Mouse (Mus musculus) neutrophil, adult 5-6 weeks (primary cell): ENCODE data around the gene Ip6k2. TPM values are rescaled to one million over a fixed set of nuclear protein-coding genes. Genes with fewer than 3 reads are reported as not detected.
A peak's percentile ranks its signal among the peaks of the same experiment; 100 is the strongest.

ENCODE experiments used
- ATAC-seq: fragments of 151-379, 151-347 bp; 2 replicates; pipeline ENCODE4 v1.8.0; 2017; ENCODE audit warnings: mild to moderate bottlenecking, moderate TSS enrichment; ENCODE audit not compliant: insufficient number of reproducible peaks, poor library complexity, low FRiP score, severe bottlenecking; ENCODE audit errors: extremely low read depth
- total RNA-seq: library from RNA; stranded (forward); fragments of 200-1000 nt; gene quantifications from 2 replicates; pipeline ENCODE4 v1.2.3, GENCODE M21; 2017

Ip6k2 gene
- total RNA-seq, 1 experiment from 2014 or later = 87.9 TPM

DNA sequence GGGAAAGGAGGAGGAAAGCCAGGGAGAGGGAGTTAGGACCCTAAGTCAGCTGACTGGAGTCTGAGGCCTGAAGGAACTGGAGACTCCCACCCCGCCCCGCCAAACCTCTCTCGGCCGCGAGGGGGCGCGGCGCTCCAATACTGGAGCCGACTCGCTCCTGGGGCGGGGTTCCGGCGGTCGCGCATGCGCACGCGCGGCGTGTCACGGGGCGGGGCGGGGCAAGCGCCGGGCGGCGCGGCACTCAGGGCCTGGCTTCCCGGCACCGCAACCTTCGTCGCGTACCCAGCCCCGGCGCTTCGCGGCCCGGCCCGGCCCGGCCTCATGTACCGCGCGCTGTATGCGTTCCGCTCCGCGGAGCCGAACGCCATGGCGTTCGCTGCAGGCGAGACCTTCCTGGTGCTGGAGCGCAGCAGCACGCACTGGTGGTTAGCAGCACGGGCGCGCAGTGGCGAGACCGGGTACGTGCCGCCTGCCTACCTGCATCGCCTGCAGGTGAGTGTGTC lies 24.6 kb downstream of the Ip6k2 start, which contains the start of gene Nckipsd:
TSS of gene Nckipsd (plus strand) at position 206 of the 503 bp plus-strand sequence.
- peak; percentile 61 for ATAC-seq

DNA sequence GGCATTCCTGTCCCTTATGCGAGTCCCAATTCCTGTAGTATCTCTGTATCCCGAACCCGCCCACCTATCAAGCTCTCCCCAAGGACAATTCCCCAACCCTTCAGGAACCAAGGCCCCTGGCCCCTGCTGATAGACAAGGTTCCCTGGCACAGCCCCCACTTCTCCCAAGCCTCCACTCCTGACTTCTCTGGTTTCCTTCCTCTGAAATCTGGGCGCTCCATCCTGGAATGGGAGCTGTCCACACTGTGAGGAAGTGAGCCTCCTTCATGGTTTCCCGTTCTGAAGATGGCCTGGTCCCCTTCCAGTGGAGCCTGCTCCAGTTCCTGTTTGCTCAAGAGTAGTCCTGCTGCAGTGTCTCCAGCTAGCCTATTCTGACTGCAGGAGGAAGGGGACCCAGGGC lies 25.6 kb downstream of the Ip6k2 start:
- ATAC-seq = no peak

DNA sequence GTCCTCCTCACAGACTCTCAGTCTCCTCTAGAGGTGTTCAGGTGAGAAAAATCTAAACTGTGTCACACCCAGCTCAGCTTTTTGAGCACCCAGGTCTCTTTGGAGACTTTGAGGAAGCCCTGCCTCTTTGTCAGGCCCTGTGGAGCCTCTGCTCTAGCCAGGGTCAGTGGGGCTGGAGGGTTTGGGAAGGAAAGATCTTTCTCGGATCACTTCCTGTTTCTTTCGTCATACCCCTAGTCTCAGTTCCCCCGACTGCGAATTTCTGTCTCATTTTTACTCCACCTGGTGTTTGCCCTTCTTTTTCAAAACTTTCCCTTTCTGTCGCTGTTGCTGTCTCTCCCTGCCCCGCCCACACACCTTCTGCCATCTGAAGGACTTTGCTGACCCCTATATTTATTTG lies 26.1 kb downstream of the Ip6k2 start:
- ATAC-seq = no peak

DNA sequence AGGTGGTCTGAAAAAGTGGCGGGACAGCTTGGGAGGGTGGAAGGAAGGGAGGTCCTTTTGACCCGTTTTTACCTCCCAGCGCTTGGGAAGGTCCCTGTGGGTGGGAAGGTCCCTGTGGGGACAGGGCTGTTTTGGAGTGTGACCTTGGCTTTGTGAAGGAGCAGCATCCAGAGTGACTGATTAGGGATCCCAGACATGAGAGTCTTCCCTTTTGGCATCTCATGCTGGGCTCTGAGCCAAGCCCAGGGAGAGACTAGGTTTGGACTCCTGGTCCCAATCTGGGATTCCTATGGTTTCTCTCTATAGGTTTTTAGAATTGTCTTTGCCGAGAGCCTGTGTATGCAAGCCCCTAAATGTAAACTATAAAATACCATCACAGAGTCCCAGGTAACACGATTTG lies 26.9 kb downstream of the Ip6k2 start:
- no peak for ATAC-seq

DNA sequence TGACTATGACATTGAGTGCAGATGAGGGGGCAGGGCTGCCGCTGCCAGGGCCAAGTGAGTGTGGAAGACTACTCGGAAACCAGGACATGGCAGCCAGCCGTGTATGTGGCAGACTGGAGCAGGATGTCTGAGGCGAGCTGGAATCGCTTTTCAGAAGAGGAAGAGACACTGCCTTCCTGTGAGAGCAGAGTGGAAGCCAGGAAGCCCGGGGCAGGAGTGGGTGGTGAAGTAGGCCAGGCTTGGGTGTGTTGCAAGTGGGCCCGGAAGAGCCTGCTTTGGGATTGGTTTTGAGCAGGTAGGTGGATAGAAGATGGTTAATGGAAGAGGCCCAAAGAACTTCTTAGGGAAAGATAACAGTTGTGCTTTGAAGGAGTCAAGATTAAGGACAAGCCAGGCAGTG lies 32.0 kb downstream of the Ip6k2 start:
- ATAC-seq = no peak

DNA sequence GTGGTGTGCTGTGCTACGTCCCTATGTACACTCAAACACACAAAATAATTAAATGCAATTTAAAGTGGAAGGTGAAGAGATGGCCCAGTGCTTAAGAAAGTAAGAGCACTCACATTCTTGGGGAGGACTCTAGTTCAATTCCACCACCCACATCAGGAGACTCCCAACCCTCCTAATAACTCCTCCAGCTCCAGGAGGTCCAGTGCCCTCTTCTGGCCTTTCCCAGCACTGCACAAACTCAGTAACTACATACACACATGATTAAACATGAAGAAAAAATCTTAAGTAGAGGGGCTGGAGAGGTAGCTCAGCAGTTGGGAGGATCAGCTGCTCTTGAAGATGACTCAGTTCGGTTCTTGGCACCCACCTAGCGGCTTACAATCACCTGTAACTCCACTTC lies 35.9 kb downstream of the Ip6k2 start:
- ATAC-seq = no peak

DNA sequence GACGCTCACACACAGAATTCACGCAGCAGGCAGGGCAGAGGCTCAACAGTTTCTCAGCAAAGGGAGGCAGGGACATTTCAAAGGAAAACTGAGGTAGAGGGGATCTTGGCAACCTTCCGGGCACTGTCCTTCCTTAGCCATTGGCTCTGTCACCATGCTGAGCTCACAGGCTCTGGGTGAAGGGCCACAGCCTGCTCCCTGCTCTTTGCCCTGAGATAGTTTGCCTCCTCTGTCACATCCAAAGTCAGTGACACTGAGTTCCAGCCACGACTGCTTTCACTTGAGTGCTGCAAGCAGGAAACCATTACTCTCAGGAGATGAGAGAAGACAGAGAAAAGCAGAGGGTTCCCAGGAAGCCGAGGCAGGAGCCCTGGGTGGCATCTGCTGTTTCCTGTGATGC lies 36.5 kb downstream of the Ip6k2 start:
- no peak for ATAC-seq

DNA sequence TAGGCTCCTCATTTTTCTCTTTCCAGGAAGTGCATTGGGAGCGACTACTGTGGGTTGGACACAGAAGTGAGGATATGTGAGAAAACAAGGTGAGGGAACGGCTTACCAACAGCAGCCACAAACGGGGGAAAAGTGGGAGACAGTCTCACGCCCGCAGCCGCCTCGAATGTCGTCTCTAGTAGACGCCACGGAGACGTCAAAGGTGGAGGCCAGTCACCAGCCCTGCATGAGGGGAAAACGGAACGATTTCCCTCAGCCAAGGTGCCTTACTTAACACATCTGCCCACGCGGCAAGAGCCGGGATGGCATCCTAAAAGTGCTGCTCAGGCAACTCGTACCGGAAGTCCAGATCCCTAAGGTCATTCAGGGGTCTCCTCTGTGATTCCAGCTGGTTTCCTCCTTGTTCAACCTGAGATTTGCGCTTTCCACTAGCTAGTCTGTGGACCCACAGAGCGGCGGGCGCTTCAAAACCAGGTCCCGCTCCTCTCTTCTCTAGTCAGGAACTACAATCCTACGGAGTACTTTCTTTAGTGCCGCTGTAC lies 40.6 kb downstream of the Ip6k2 start:
- no peak for ATAC-seq

DNA sequence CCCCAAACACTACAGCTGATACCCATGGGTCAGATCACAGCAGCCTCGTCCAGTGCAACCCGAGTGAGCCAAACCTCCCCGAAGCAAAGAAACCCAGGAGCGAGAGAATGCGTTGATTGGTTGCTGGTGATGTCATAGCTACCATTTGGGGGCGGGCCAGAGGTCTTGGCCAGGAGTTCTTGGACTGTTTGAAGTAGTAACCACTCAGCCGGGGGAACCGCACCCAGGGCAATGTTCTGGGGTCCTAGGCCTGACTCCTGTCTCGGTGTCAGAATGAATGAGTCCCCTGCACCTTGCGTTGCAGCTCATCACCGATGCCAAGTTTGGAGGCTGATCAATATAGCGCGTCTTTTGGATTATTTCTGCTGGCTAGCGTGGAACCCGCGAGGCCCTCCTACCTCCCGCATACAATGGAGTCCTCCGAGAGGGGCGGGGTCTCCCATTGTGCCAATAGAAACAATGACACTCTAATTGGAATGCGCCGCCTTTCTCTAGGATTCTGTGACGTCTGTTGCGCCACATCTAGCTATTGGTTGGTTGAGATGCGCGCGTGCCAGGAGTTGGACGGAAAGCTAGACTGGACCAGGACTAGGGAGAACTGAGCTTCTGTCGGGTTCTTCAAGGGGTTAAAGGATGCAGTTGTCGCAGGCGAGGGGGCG lies 41.3 kb downstream of the Ip6k2 start:
- ATAC-seq = no peak

DNA sequence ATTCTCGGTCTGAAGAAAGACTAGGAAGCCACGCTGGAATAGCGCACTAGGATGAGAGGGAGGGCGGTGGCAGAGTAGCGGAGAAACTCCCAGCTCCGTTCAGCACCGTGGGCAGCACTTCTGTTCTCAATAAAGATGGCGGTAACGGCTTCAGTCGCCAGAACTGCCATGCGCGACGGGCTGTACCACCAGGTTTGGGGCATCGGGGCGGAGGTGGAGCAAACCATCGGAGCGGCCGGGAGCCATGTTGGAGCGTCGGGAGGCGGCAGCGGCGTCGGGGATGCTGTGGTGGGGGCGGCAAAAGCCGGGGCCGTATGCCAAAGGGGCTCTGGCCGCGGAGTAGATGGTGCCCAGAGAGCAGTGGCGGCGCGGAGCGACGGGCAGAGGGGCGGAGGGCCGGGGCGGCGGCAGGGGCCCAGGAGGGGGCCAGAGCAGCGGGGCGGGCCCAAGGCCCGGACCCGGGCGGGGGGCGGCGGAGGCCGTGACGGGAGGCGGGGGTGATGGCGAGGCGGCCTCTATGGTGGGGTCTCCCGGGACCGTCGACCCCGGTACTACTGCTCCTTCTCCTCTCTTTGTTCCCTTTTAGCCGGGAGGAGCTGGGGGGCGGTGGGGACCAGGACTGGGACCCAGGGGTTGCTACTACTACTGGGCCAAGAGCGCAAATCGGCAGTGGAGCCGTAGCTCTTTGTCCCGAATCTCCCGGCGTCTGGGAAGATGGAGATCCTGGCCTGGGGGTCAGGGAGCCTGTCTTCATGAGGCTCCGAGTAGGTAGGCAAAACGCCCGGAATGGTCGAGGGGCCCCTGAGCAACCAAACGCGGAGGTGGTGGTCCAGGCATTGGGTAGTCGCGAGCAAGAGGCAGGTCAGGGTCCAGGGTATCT lies 42.5 kb downstream of the Ip6k2 start, which contains the start of gene Celsr3:
TSS of gene Celsr3 (plus strand) at position 501 of the 880 bp plus-strand sequence.
- ATAC-seq = no peak

DNA sequence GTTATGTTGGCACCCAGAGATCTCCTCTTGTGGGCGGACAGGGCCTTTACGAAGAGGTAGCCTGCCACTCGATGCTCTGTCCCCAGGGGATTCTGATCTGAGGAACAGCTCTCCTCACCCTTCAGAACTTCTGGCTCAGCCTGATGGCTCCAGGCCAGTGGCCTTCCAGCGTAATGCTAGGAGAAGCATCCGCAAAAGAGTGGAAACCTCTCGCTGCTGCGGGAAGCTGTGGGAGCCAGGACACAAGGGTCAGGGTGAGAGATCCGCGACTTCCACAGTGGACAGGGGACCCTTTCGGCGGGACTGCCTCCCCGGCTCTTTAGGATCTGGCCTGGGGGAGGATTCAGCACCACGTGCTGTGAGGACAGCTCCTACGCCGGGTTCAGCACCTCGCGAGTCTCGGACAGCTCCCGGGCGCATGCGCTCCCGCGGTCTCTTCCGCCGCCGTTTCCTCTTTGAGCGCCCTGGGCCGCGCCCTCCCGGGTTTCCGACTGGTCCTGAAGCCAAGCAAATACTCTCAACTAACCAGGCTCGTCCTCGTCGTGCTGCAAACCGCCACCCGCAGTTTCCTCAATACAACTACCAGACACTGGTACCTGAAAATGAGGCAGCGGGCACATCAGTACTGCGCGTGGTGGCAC lies 43.2 kb downstream of the Ip6k2 start:
- peak; percentile 62 for ATAC-seq

DNA sequence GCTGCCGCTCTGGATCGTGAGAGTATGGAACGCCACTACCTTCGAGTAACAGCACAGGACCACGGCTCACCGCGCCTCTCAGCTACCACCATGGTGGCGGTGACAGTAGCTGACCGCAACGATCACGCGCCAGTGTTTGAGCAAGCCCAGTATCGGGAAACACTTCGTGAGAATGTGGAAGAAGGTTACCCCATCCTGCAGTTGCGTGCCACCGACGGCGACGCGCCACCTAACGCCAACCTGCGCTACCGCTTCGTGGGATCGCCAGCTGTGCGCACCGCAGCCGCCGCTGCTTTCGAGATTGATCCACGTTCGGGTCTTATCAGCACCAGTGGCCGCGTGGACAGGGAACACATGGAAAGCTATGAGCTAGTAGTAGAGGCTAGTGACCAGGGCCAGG lies 43.9 kb downstream of the Ip6k2 start:
- ATAC-seq = no peak

DNA sequence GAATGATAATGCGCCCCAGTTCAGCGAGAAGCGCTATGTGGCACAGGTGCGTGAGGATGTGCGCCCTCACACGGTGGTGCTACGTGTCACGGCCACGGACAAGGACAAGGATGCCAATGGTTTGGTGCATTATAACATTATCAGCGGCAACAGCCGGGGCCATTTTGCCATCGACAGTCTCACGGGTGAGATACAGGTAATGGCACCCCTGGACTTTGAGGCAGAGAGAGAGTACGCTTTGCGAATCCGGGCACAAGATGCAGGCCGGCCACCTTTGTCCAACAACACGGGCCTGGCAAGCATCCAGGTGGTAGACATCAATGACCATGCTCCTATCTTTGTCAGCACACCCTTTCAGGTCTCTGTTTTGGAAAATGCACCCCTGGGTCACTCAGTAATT lies 44.3 kb downstream of the Ip6k2 start:
- ATAC-seq = no peak

DNA sequence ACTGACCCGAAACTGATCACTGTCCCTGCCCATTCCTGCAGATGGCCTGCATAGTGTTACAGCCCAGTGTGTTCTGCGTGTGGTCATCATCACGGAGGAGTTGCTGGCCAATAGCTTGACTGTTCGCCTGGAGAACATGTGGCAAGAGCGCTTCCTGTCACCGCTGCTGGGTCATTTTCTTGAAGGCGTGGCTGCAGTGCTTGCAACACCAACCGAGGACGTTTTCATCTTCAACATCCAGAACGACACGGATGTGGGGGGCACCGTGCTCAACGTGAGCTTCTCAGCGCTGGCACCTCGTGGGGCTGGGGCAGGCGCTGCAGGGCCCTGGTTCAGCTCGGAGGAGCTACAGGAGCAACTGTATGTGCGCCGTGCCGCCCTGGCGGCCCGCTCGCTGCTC lies 48.0 kb downstream of the Ip6k2 start:
- ATAC-seq = peak; percentile 60

DNA sequence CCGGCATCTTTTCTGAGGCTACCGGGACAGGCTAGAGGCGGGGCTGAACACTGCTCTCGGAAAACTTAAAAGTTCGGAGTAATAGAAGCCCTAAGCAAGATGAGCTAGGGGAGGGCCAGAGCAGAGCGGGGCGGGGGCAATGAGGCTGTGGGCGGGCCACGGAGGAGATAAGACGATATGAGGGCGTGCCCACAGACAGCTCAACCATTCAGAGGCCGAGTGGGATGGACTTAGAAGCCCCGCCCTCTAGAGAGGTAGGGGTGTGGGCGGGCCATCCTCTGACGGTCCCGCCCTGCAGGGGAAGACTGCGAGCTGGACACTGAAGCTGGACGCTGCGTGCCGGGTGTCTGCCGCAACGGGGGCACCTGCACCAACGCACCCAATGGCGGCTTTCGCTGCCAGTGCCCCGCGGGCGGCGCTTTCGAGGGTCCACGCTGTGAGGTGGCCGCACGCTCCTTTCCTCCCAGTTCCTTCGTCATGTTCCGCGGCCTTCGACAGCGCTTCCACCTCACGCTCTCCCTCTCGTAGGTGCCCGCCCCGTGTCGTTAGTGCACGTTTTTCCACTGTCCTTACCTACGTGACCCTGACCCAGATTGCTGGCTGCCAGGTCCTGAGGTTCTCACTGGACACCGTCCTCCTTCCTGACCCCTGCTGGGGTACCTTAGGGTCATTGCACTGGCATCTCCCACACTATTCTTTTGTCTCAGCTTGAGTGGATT lies 49.0 kb downstream of the Ip6k2 start:
- ATAC-seq = peak; percentile 90

DNA sequence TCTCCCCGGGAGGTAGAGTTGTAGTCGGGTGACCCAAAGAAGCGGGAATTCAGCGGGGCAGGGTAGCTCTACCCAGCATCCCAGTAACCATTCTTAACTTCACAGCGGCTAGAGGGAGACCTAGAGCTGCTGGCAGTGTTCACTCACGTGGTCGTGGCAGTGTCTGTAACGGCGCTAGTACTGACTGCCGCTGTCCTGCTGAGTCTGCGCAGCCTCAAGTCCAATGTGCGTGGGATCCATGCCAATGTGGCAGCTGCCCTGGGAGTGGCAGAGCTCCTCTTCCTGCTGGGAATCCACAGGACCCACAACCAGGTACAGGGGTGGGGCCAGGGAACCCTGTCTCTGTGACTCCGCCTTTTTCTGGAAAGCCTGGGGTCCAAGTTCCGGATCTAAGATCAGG lies 59.4 kb downstream of the Ip6k2 start:
- ATAC-seq = no peak

DNA sequence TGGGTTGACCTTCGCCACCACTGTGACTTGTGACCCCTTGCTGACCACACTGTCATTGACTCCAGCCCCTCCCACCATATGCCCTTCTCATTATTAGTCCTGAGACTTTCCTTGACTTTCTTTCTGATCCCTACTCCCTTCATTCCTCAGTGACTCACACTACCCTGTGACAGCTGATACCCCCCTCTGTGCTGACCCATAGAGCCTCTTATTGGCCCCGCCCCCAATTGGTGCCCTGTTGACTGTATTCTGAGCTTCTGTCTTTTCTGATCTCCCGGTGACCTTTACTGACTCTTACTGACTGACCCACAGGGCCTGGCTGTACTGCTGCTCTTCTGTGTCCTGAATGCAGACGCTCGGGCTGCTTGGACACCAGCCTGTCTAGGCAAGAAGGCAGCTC lies 61.8 kb downstream of the Ip6k2 start:
- no peak for ATAC-seq

DNA sequence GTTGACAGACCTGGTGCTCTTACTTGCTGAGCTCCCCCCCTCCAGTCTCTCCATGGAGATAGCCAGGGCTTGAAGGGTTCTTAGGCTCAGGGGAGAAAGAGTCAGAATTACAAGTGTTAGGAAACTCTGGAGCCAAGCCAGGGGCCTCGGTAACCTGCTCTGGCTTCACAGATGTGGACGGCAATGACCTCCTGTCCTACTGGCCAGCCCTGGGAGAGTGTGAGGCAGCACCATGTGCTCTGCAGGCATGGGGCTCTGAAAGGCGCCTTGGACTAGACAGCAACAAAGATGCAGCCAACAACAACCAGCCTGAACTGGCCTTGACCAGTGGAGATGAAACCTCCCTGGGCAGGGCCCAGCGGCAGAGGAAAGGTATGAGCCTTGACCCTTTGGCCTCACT lies 63.8 kb downstream of the Ip6k2 start:
- ATAC-seq = no peak

DNA sequence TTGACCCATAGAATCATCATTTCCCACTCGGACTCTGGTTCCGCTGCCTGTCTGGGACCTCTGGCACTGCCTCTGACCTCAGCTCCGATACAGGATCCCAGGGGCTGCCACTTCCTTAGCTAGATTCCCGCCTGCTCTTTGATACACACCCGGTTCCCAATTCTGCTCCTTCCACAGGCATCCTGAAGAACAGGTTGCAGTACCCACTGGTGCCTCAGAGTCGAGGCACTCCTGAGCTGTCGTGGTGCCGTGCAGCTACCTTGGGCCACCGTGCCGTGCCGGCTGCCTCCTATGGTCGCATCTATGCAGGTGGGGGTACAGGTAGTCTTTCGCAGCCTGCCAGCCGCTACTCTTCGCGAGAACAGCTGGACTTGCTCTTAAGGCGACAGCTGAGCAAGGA lies 64.8 kb downstream of the Ip6k2 start:
- ATAC-seq = no peak
